12 mouse cellular contexts compared by ENCODE assay signal in genomic region chr16:97098508-97098907, GRCm38 (mm10).
DNase-seq lines count a peak whose midpoint lies in the region; ATAC-seq and TF ChIP-seq lines count a peak whose summit lies in the region.
"Had no signal": no experiment of that assay in that cellular context is flagged by ENCODE, and none has a peak within 500 bp of the region (broad histone marks: within the 10 kb centered on the region; RNA-seq: fewer than 3 reads in every experiment).

No protein-coding gene starts in this region.

- H3K4me3 ChIP-seq in embryonic facial prominence, embryonic 14.5 days (ENCODE audit: low read depth, low read length) = no peak overlapping the region
- H3K4me3 ChIP-seq in hindbrain, postnatal 0 days (ENCODE audit: low read length) = no peak overlapping the region
- H3K4me3 ChIP-seq in neural tube, embryonic 14.5 days (ENCODE audit: low read depth, low read length) = no peak overlapping the region
- H3K4me3 ChIP-seq: embryonic facial prominence, embryonic 12.5 days had no signal

- no peak overlapping the region for H3K9ac ChIP-seq in embryonic facial prominence, embryonic 14.5 days (ENCODE audit: low read depth, low read length)
- no peak overlapping the region for H3K9ac ChIP-seq in hindbrain, postnatal 0 days (replicated peaks; ENCODE audit: low read length)
- no peak overlapping the region for H3K9ac ChIP-seq in neural tube, embryonic 14.5 days (replicated peaks; ENCODE audit: low read depth, low read length)
- H3K9ac ChIP-seq: embryonic facial prominence, embryonic 12.5 days; liver, embryonic 14.5 days had no signal

- no peaks in the 10 kb centered on the region for H3K4me1 ChIP-seq in embryonic facial prominence, embryonic 14.5 days (ENCODE audit: control insufficient read depth, insufficient read depth, low read length)
- H3K4me1 ChIP-seq in hindbrain, postnatal 0 days (ENCODE audit: insufficient read depth, low read length) = peaks cover 17% of the 10 kb centered on the region
- peaks cover 9% of the 10 kb centered on the region for H3K4me1 ChIP-seq in neural tube, embryonic 14.5 days (ENCODE audit: control insufficient read depth, insufficient read depth, low read length)
- H3K4me1 ChIP-seq: embryonic facial prominence, embryonic 12.5 days had no signal

- peak; percentile 87 for ATAC-seq in embryonic facial prominence, embryonic 14.5 days (ENCODE audit: low read depth)
- ATAC-seq in hindbrain, postnatal 0 days = peak; percentile 71
- ATAC-seq in neural tube, embryonic 14.5 days (ENCODE audit: low read depth) = peak; percentile 92

- no peaks in the 10 kb centered on the region for H3K9me3 ChIP-seq in embryonic facial prominence, embryonic 14.5 days (ENCODE audit: control insufficient read depth, low read length)
- H3K9me3 ChIP-seq in hindbrain, postnatal 0 days (ENCODE audit: low read length) = no peaks in the 10 kb centered on the region
- no peaks in the 10 kb centered on the region for H3K9me3 ChIP-seq in neural tube, embryonic 14.5 days (ENCODE audit: control insufficient read depth, low read length)
- H3K9me3 ChIP-seq: embryonic facial prominence, embryonic 12.5 days had no signal

- no peak overlapping the region for H3K27ac ChIP-seq in embryonic facial prominence, embryonic 14.5 days (replicated peaks; ENCODE audit: low read depth, low read length)
- H3K27ac ChIP-seq in hindbrain, postnatal 0 days = no peak overlapping the region
- peak overlapping the region; percentile 66 for H3K27ac ChIP-seq in neural tube, embryonic 14.5 days (ENCODE audit: low read depth, low read length)
- H3K27ac ChIP-seq: embryonic facial prominence, embryonic 12.5 days; liver, embryonic 14.5 days had no signal

- 70% methylated on average over 5 of the region's 5 CpGs for WGBS in embryonic facial prominence, embryonic 14.5 days
- 38% methylated on average over 5 of the region's 5 CpGs for WGBS in hindbrain, postnatal 0 days
- WGBS in neural tube, embryonic 14.5 days = 14% methylated on average over 5 of the region's 5 CpGs

- no peaks in the 10 kb centered on the region for H3K27me3 ChIP-seq in embryonic facial prominence, embryonic 14.5 days (replicated peaks; ENCODE audit: control insufficient read depth, insufficient read depth, low read length)
- no peaks in the 10 kb centered on the region for H3K27me3 ChIP-seq in hindbrain, postnatal 0 days (ENCODE audit: insufficient read depth, low read length)
- no peaks in the 10 kb centered on the region for H3K27me3 ChIP-seq in neural tube, embryonic 14.5 days (ENCODE audit: control insufficient read depth, insufficient read depth, low read length)
- H3K27me3 ChIP-seq: embryonic facial prominence, embryonic 12.5 days had no signal

- TF ChIP-seq CTCF in hindbrain, postnatal 0 days (IDR thresholded peaks at IDR 0.05; ENCODE audit: low read depth) = no peak

- H3K36me3 ChIP-seq in embryonic facial prominence, embryonic 14.5 days (ENCODE audit: control insufficient read depth, insufficient read depth, low read length) = no peaks in the 10 kb centered on the region
- no peaks in the 10 kb centered on the region for H3K36me3 ChIP-seq in hindbrain, postnatal 0 days (ENCODE audit: insufficient read depth, low read length)
- H3K36me3 ChIP-seq in neural tube, embryonic 14.5 days (ENCODE audit: control insufficient read depth, insufficient read depth, low read length) = no peaks in the 10 kb centered on the region
- H3K36me3 ChIP-seq: embryonic facial prominence, embryonic 12.5 days had no signal

- intact Hi-C loops in left cerebral cortex, postnatal 14 days (cut with DNase I) = no loop called here
- intact Hi-C loops in left cerebral cortex, postnatal 10 days (cut with DNase I) = no loop called here

- DNase-seq in left cerebral cortex, postnatal 14 days (ENCODE audit: low spot score in 2 of 2) = peak; percentile 25 to 38
- DNase-seq in left cerebral cortex, postnatal 10 days (ENCODE audit: extremely low spot score in 1 of 2, low spot score in 2 of 2) = no peak
- DNase-seq in embryonic facial prominence, embryonic 14.5 days (ENCODE audit: low spot score) = peak; percentile 60
- peak; percentile 57 for DNase-seq in hindbrain, postnatal 0 days (ENCODE audit: low spot score)
- DNase-seq in heart, postnatal 4 days = no peak
- no peak for DNase-seq in kidney, adult 18-20 months
- DNase-seq in cerebellum, postnatal 36 days = no peak
- DNase-seq: heart, postnatal 36 days; kidney, postnatal 4 days had no signal

- no peak overlapping the region for H3K4me2 ChIP-seq in embryonic facial prominence, embryonic 14.5 days (ENCODE audit: low read depth, low read length)
- H3K4me2 ChIP-seq in hindbrain, postnatal 0 days (ENCODE audit: low read depth, low read length) = no peak overlapping the region
- no peak overlapping the region for H3K4me2 ChIP-seq in neural tube, embryonic 14.5 days (ENCODE audit: low read depth, low read length)
- H3K4me2 ChIP-seq: embryonic facial prominence, embryonic 12.5 days had no signal

Comparison
In these comparisons a context has a peak if more than half of its experiments do, and no peak if none do; other contexts are left out.
1. DNase-seq: peak in left cerebral cortex, postnatal 14 days (2 of 2), embryonic facial prominence, embryonic 14.5 days (single experiment) and hindbrain, postnatal 0 days (single experiment); none in left cerebral cortex, postnatal 10 days (0 of 2), heart, postnatal 4 days (single experiment), kidney, adult 18-20 months (single experiment) and cerebellum, postnatal 36 days (0 of 2).
2. Peak in every context shown above with its lines, with median percentiles within 50 percentile points of each other: ATAC-seq.